8 mouse cellular contexts compared by ENCODE assay signal in genomic region chr10:84577071-84577727, GRCm38 (mm10). TPM values are rescaled to one million over a fixed set of nuclear protein-coding genes. Genes with fewer than 3 reads are reported as not detected.
DNase-seq lines count a peak whose midpoint lies in the region; ATAC-seq and TF ChIP-seq lines count a peak whose summit lies in the region.

No protein-coding gene starts in this region.

- TF ChIP-seq CTCF in stomach, postnatal 0 days (IDR thresholded peaks at IDR 0.05; ENCODE audit: low read depth), result 0 out of 2 replicates have a peak, but pooled peaks have one; percentile 0

- no peaks in the 10 kb centered on the region for H3K36me3 ChIP-seq in forebrain, embryonic 12.5 days (replicated peaks)
- H3K36me3 ChIP-seq in heart, embryonic 16.5 days (ENCODE audit: control insufficient read depth, insufficient read depth), result no peaks in the 10 kb centered on the region
- no peaks in the 10 kb centered on the region for H3K36me3 ChIP-seq in liver, embryonic 16.5 days (ENCODE audit: control insufficient read depth, insufficient read depth)
- H3K36me3 ChIP-seq in neural tube, embryonic 12.5 days, result no peaks in the 10 kb centered on the region
- no peaks in the 10 kb centered on the region for H3K36me3 ChIP-seq in stomach, postnatal 0 days (ENCODE audit: control insufficient read depth, insufficient read depth, low read length)

- peak; percentile 49; the same call in 1 of the 2 replicates for ATAC-seq in forebrain, embryonic 12.5 days (ENCODE audit: low FRiP score)
- ATAC-seq in heart, embryonic 16.5 days (replicated peaks; ENCODE audit: extremely low read depth, insufficient read depth, low FRiP score), result peak; percentile 59
- no peak for ATAC-seq in liver, embryonic 16.5 days (ENCODE audit: low read depth)
- ATAC-seq in neural tube, embryonic 12.5 days (ENCODE audit: low FRiP score, low read depth), result peak; percentile 65
- peak; percentile 46 for ATAC-seq in stomach, postnatal 0 days (ENCODE audit: low FRiP score, low TSS enrichment)

- peaks cover 35% of the 10 kb centered on the region for H3K27me3 ChIP-seq in forebrain, embryonic 12.5 days
- H3K27me3 ChIP-seq in heart, embryonic 16.5 days (ENCODE audit: control insufficient read depth, insufficient read depth, low read length), result no peaks in the 10 kb centered on the region
- H3K27me3 ChIP-seq in liver, embryonic 16.5 days (ENCODE audit: control insufficient read depth, insufficient read depth, low read depth, low read length), result no peaks in the 10 kb centered on the region
- peaks cover 4% of the 10 kb centered on the region; the same call in 1 of the 2 replicates for H3K27me3 ChIP-seq in neural tube, embryonic 12.5 days (replicated peaks)
- no peaks in the 10 kb centered on the region for H3K27me3 ChIP-seq in stomach, postnatal 0 days (ENCODE audit: control insufficient read depth, insufficient read depth, low read length)

- no peak for TF ChIP-seq EP300 in stomach, postnatal 0 days (optimal IDR thresholded peaks at IDR 0.05)

- H3K27ac ChIP-seq in forebrain, embryonic 12.5 days, result peak overlapping the region; percentile 42; the same call in 1 of the 2 replicates
- H3K27ac ChIP-seq in heart, embryonic 16.5 days (ENCODE audit: low read length), result peak overlapping the region; percentile 91
- peak overlapping the region; percentile 93 for H3K27ac ChIP-seq in liver, embryonic 16.5 days (ENCODE audit: low read length)
- no peak overlapping the region for H3K27ac ChIP-seq in neural tube, embryonic 12.5 days
- peak overlapping the region; percentile 89 for H3K27ac ChIP-seq in stomach, postnatal 0 days (replicated peaks)

- no peaks in the 10 kb centered on the region for H3K9me3 ChIP-seq in forebrain, embryonic 12.5 days
- H3K9me3 ChIP-seq in heart, embryonic 16.5 days (replicated peaks; ENCODE audit: control insufficient read depth, low read length), result no peaks in the 10 kb centered on the region
- no peaks in the 10 kb centered on the region for H3K9me3 ChIP-seq in liver, embryonic 16.5 days (replicated peaks; ENCODE audit: control insufficient read depth, low read length)
- no peaks in the 10 kb centered on the region for H3K9me3 ChIP-seq in neural tube, embryonic 12.5 days
- H3K9me3 ChIP-seq in stomach, postnatal 0 days (ENCODE audit: control insufficient read depth, low read length), result no peaks in the 10 kb centered on the region

- H3K4me1 ChIP-seq in forebrain, embryonic 12.5 days, result peaks cover 12% of the 10 kb centered on the region
- H3K4me1 ChIP-seq in heart, embryonic 16.5 days (ENCODE audit: control insufficient read depth, insufficient read depth, low read length), result peaks cover 31% of the 10 kb centered on the region
- H3K4me1 ChIP-seq in liver, embryonic 16.5 days (ENCODE audit: control insufficient read depth, low read depth, low read length), result peaks cover 37% of the 10 kb centered on the region
- H3K4me1 ChIP-seq in neural tube, embryonic 12.5 days, result peaks cover 13% of the 10 kb centered on the region
- peaks cover 4% of the 10 kb centered on the region; the same call in 1 of the 2 replicates for H3K4me1 ChIP-seq in stomach, postnatal 0 days (replicated peaks; ENCODE audit: control insufficient read depth, insufficient read depth)

- WGBS in forebrain, embryonic 12.5 days, result 5% methylated on average over 38 of the region's 38 CpGs
- WGBS in heart, embryonic 16.5 days, result 2% methylated on average over 38 of the region's 38 CpGs
- WGBS in liver, embryonic 16.5 days (ENCODE audit: insufficient replicate concordance), result under 1% methylated on average over 38 of the region's 38 CpGs
- WGBS in neural tube, embryonic 12.5 days, result 6% methylated on average over 36 of the region's 38 CpGs
- under 1% methylated on average over 38 of the region's 38 CpGs for WGBS in stomach, postnatal 0 days

- H3K9ac ChIP-seq in forebrain, embryonic 12.5 days, result peak overlapping the region; percentile 70
- peak overlapping the region; percentile 84 for H3K9ac ChIP-seq in heart, embryonic 16.5 days (ENCODE audit: low read length)
- peak overlapping the region; percentile 77 for H3K9ac ChIP-seq in liver, embryonic 16.5 days (ENCODE audit: low read depth, low read length)
- H3K9ac ChIP-seq in neural tube, embryonic 12.5 days, result peak overlapping the region; percentile 73
- peak overlapping the region; percentile 84 for H3K9ac ChIP-seq in stomach, postnatal 0 days (ENCODE audit: low read length)

- peak overlapping the region; percentile 80 for H3K4me3 ChIP-seq in forebrain, embryonic 12.5 days (replicated peaks)
- H3K4me3 ChIP-seq in heart, embryonic 16.5 days (ENCODE audit: low read length), result peak overlapping the region; percentile 92
- H3K4me3 ChIP-seq in liver, embryonic 16.5 days (ENCODE audit: low read depth, low read length), result peak overlapping the region; percentile 84
- peak overlapping the region; percentile 82 for H3K4me3 ChIP-seq in neural tube, embryonic 12.5 days
- H3K4me3 ChIP-seq in stomach, postnatal 0 days (ENCODE audit: low read depth, low read length), result peak overlapping the region; percentile 94

- H3K4me2 ChIP-seq in forebrain, embryonic 12.5 days, result peak overlapping the region; percentile 98
- peak overlapping the region; percentile 95 for H3K4me2 ChIP-seq in heart, embryonic 16.5 days (ENCODE audit: low read depth, low read length)
- H3K4me2 ChIP-seq in liver, embryonic 16.5 days (ENCODE audit: low read depth, low read length), result peak overlapping the region; percentile 87
- H3K4me2 ChIP-seq in neural tube, embryonic 12.5 days (replicated peaks), result peak overlapping the region; percentile 95
- peak overlapping the region; percentile 85 for H3K4me2 ChIP-seq in stomach, postnatal 0 days (replicated peaks; ENCODE audit: low read depth)

- DNase-seq in CD8-positive naive resting alpha-beta T cell, adult 2 months (ENCODE audit: low read depth in 2 of 2, low spot score in 2 of 2), result peak; percentile 78 to 84
- peak; percentile 32 for DNase-seq in c-Kit-positive CD71-positive TER-119-positive erythroid progenitor cells, embryonic 14.5 days (ENCODE audit: low spot score)
- peak; percentile 78 to 89 for DNase-seq in kidney, postnatal 4 days
- DNase-seq in stomach, postnatal 0 days (ENCODE audit: low spot score), result peak; percentile 78

RNA-seq across cellular contexts. Expression of gene Tcp11l2, which starts 0.8 kb away (rescaled TPM):
- polyA plus RNA-seq in forebrain, embryonic 12.5 days (2016; fragmentation: Nextera tagmentation; extraction: Ambion mirVana), result 10.3 and 11.0 TPM in 2 replicates
- polyA plus RNA-seq in heart, embryonic 16.5 days (2015; fragmentation: Nextera tagmentation; extraction: Ambion mirVana), result 35.1 and 39.5 TPM in 2 replicates
- polyA plus RNA-seq in liver, embryonic 16.5 days (2015; fragmentation: Nextera tagmentation; extraction: Ambion mirVana), result 78.9 and 85.6 TPM in 2 replicates
- 21.6 and 23.2 TPM in 2 replicates for polyA plus RNA-seq in neural tube, embryonic 12.5 days (2016; fragmentation: Nextera tagmentation; extraction: Ambion mirVana)
- 16.3 and 19.5 TPM in 2 replicates for polyA plus RNA-seq in stomach, postnatal 0 days (2015; fragmentation: Nextera tagmentation; extraction: Ambion mirVana)

RNA-seq across cellular contexts. Expression of gene Ckap4, which starts 43.3 kb away (rescaled TPM):
- polyA plus RNA-seq in forebrain, embryonic 12.5 days (2016; fragmentation: Nextera tagmentation; extraction: Ambion mirVana), result 72.0 and 72.2 TPM in 2 replicates
- 56.5 and 75.5 TPM in 2 replicates for polyA plus RNA-seq in heart, embryonic 16.5 days (2015; fragmentation: Nextera tagmentation; extraction: Ambion mirVana)
- polyA plus RNA-seq in liver, embryonic 16.5 days (2015; fragmentation: Nextera tagmentation; extraction: Ambion mirVana), result 5.1 and 7.4 TPM in 2 replicates
- 99.1 and 101 TPM in 2 replicates for polyA plus RNA-seq in neural tube, embryonic 12.5 days (2016; fragmentation: Nextera tagmentation; extraction: Ambion mirVana)
- 55.7 and 59.2 TPM in 2 replicates for polyA plus RNA-seq in stomach, postnatal 0 days (2015; fragmentation: Nextera tagmentation; extraction: Ambion mirVana)

RNA-seq across cellular contexts. Expression of gene Polr3b, which starts 44.9 kb away (rescaled TPM):
- 17.7 and 18.0 TPM in 2 replicates for polyA plus RNA-seq in forebrain, embryonic 12.5 days (2016; fragmentation: Nextera tagmentation; extraction: Ambion mirVana)
- 9.8 and 10.0 TPM in 2 replicates for polyA plus RNA-seq in heart, embryonic 16.5 days (2015; fragmentation: Nextera tagmentation; extraction: Ambion mirVana)
- polyA plus RNA-seq in liver, embryonic 16.5 days (2015; fragmentation: Nextera tagmentation; extraction: Ambion mirVana), result 4.9 and 5.8 TPM in 2 replicates
- polyA plus RNA-seq in neural tube, embryonic 12.5 days (2016; fragmentation: Nextera tagmentation; extraction: Ambion mirVana), result 19.4 and 19.8 TPM in 2 replicates
- 4.5 and 4.9 TPM in 2 replicates for polyA plus RNA-seq in stomach, postnatal 0 days (2015; fragmentation: Nextera tagmentation; extraction: Ambion mirVana)

Comparison
In these comparisons a context has a peak if more than half of its experiments do, and no peak if none do; other contexts are left out.
1. DNase-seq: peak in every context shown above with its lines; median percentile 84 in kidney, postnatal 4 days; 81 in CD8-positive naive resting alpha-beta T cell, adult 2 months; 78 in stomach, postnatal 0 days; 32 in c-Kit-positive CD71-positive TER-119-positive erythroid progenitor cells, embryonic 14.5 days.